Mouse (Mus musculus) embryonic fibroblast, embryonic 13.5 days (primary cell): Measurements from ENCODE around the gene Sorcs2.

ENCODE experiments used
- CTCF ChIP-seq: IDR thresholded peaks from 2 replicates; pipeline ENCODE4 v1.5.1; 2011; ENCODE audit warnings: mild to moderate bottlenecking, control low read depth, low read length, moderate library complexity, borderline replicate concordance; ENCODE audit not compliant: insufficient read depth
- POLR2A ChIP-seq: IDR thresholded peaks from 2 replicates; pipeline ENCODE4 v1.6.1; 2011; ENCODE audit warnings: low read depth, mild to moderate bottlenecking, control low read depth, low read length, moderate library complexity

- TF ChIP-seq CTCF (0 out of 2 replicates have a peak, but pooled peaks have one; percentile 22), POLR2A (no peak)
Observed at GRCm38 (mm10) chr5:36398463-36399364, 775 bp upstream of the Sorcs2 start.
